Mouse (Mus musculus): Measurements from ENCODE around the gene Wdr5.

Gene Wdr5

GRCm38 (mm10) chr2:27514639-27515328 lies at the start of gene Wdr5:
Gene Wdr5 (plus strand): TSS chr2:27515157.
- peak; percentile 90 to 92 for DNase-seq (ENCODE audit: low spot score in 2 of 2)

GRCm38 (mm10) chr2:27469292-27469990 lies 45.5 kb upstream of the Wdr5 start:
- no peak for DNase-seq (ENCODE audit: low spot score in 2 of 2)

GRCm38 (mm10) chr2:27469991-27470355 lies 45.0 kb upstream of the Wdr5 start:
- DNase-seq (ENCODE audit: low spot score in 2 of 2), result no peak

- no peak for DNase-seq (ENCODE audit: low spot score in 2 of 2)
Measured at GRCm38 (mm10) chr2:27470535-27470934, 44.4 kb upstream of the Wdr5 start.

- no peak for DNase-seq (ENCODE audit: low spot score in 2 of 2)
Measured at GRCm38 (mm10) chr2:27471170-27471584, 43.8 kb upstream of the Wdr5 start.

- no peak for DNase-seq (ENCODE audit: low spot score in 2 of 2)
Measured at GRCm38 (mm10) chr2:27473061-27473765, 41.7 kb upstream of the Wdr5 start.

GRCm38 (mm10) chr2:27473911-27474310 lies 41.0 kb upstream of the Wdr5 start:
- no peak for DNase-seq (ENCODE audit: low spot score in 2 of 2)

- DNase-seq (ENCODE audit: low spot score in 2 of 2), result no peak
Measured at GRCm38 (mm10) chr2:27474621-27475484, 40.1 kb upstream of the Wdr5 start.

GRCm38 (mm10) chr2:27475495-27476302 lies 39.3 kb upstream of the Wdr5 start:
- peak; percentile 89 to 92 for DNase-seq (ENCODE audit: low spot score in 2 of 2)

GRCm38 (mm10) chr2:27476303-27477192 lies 38.4 kb upstream of the Wdr5 start:
- DNase-seq (ENCODE audit: low spot score in 2 of 2), result no peak

GRCm38 (mm10) chr2:27479821-27480220 lies 35.1 kb upstream of the Wdr5 start:
- no peak for DNase-seq (ENCODE audit: low spot score in 2 of 2)

GRCm38 (mm10) chr2:27480367-27480766 lies 34.6 kb upstream of the Wdr5 start:
- no peak for DNase-seq (ENCODE audit: low spot score in 2 of 2)

- no peak for DNase-seq (ENCODE audit: low spot score in 2 of 2)
Measured at GRCm38 (mm10) chr2:27482265-27482861, 32.6 kb upstream of the Wdr5 start.

GRCm38 (mm10) chr2:27486725-27487124 lies 28.2 kb upstream of the Wdr5 start:
- no peak for DNase-seq (ENCODE audit: low spot score in 2 of 2)

GRCm38 (mm10) chr2:27487336-27488049 lies 27.5 kb upstream of the Wdr5 start:
- DNase-seq (ENCODE audit: low spot score in 2 of 2), result no peak

- no peak for DNase-seq (ENCODE audit: low spot score in 2 of 2)
Measured at GRCm38 (mm10) chr2:27488362-27488761, 26.6 kb upstream of the Wdr5 start.

- no peak for DNase-seq (ENCODE audit: low spot score in 2 of 2)
Measured at GRCm38 (mm10) chr2:27490939-27491338, 24.0 kb upstream of the Wdr5 start.

- no peak for DNase-seq (ENCODE audit: low spot score in 2 of 2)
Measured at GRCm38 (mm10) chr2:27493971-27494370, 21.0 kb upstream of the Wdr5 start.

Measured in right cerebral cortex, postnatal 36 days (tissue).